Mouse (Mus musculus): Measurements from ENCODE around the gene Cxcl16.

GRCm38 (mm10) chr11:70447373-70447772 is 12.4 kb downstream of the Cxcl16 start:
- TF ChIP-seq POLR2A (IDR thresholded peaks at IDR 0.05; ENCODE audit: control insufficient read depth, extremely low read depth, insufficient read depth, low read length, poor library complexity) (no peak), CTCF (IDR thresholded peaks at IDR 0.05; ENCODE audit: borderline replicate concordance, control insufficient read depth, extremely low read depth, insufficient read depth, low read length, poor library complexity) (no peak)

Measured in thymus, adult 2 months (tissue).